Mouse (Mus musculus) ES-E14 (cell line): ENCODE measurements around the gene Asnsd1. TPM values are rescaled to one million over a fixed set of nuclear protein-coding genes. Genes with fewer than 3 reads are reported as not detected.
"Not testable (repeated sequence)": the region's sequence is repeated elsewhere in the genome, so short reads cannot be mapped to it uniquely, and the experiment has no call there.

Source experiments
- DNase-seq: peaks from one replicate; pipeline ENCODE4 v3.0.0-alpha.2; 2013; ENCODE audit warnings: low read depth, low spot score
- H3K27ac ChIP-seq: 2 replicates; pipeline ENCODE4 v1.5.1; 2012; ENCODE audit warnings: low read depth, mild to moderate bottlenecking, low read length, moderate library complexity, mixed read lengths; ENCODE audit not compliant: poor library complexity, insufficient read depth, severe bottlenecking
- H3K36me3 ChIP-seq: 2 replicates; pipeline ENCODE4 v1.6.1; 2012; ENCODE audit warnings: mild to moderate bottlenecking, low read length, moderate library complexity, mixed read lengths; ENCODE audit not compliant: control insufficient read depth, poor library complexity, insufficient read depth, severe bottlenecking
- H3K4me1 ChIP-seq, 2 experiments: fragments of 150-350 bp in 1 of 2; sonication (generic) in 1 of 2; 2 replicates each; pipeline ENCODE4 v1.6.1; 2012; ENCODE audit warnings: low read length in 2 of 2, mild to moderate bottlenecking in 1 of 2, mixed read lengths in 1 of 2; ENCODE audit not compliant: control insufficient read depth in 2 of 2, insufficient read depth in 2 of 2, poor library complexity in 1 of 2
- H3K4me3 ChIP-seq, 2 experiments: fragments of 150-350 bp in 1 of 2; sonication (generic) in 1 of 2; 2 replicates each; pipeline ENCODE4 v1.5.1; 2012; ENCODE audit warnings: low read length in 2 of 2, low read depth in 1 of 2, mild to moderate bottlenecking in 1 of 2, mixed read lengths in 1 of 2; ENCODE audit not compliant: insufficient read depth in 1 of 2, poor library complexity in 1 of 2, severe bottlenecking in 1 of 2
- H3K9ac ChIP-seq: 2 replicates; pipeline ENCODE4 v1.6.1; 2012; ENCODE audit warnings: low read depth, mild to moderate bottlenecking, low read length, mixed read lengths; ENCODE audit not compliant: poor library complexity, insufficient read depth, severe bottlenecking
- H3K9me3 ChIP-seq: fragments of 150-350 bp; sonication (generic); 2 replicates; pipeline ENCODE4 v1.6.1; 2012; ENCODE audit warnings: low read depth, mild to moderate bottlenecking, low read length; ENCODE audit not compliant: control insufficient read depth, insufficient read depth
- CHD2 ChIP-seq: IDR thresholded peaks from 2 replicates; pipeline ENCODE4 v1.6.1; 2014; ENCODE audit warnings: mild to moderate bottlenecking, low read depth, low read length, inconsistent platforms
- HCFC1 ChIP-seq: IDR thresholded peaks from 2 replicates; pipeline ENCODE4 v1.6.1; 2012; ENCODE audit warnings: low read length, inconsistent platforms, borderline replicate concordance; ENCODE audit not compliant: insufficient read depth
- MAFK ChIP-seq: IDR thresholded peaks from 2 replicates; pipeline ENCODE4 v1.6.1; 2014; ENCODE audit warnings: mild to moderate bottlenecking, low read depth, low read length, inconsistent platforms; ENCODE audit not compliant: insufficient read depth
- ZC3H11A ChIP-seq: IDR thresholded peaks from 2 replicates; pipeline ENCODE4 v1.6.1; 2012; ENCODE audit warnings: low read depth, mild to moderate bottlenecking, inconsistent platforms, low read length, borderline replicate concordance
- ZNF384 ChIP-seq: IDR thresholded peaks from 2 replicates; pipeline ENCODE4 v1.6.1; 2012; ENCODE audit warnings: low read depth, low read length, inconsistent platforms
- in situ Hi-C, 2 experiments: fragments of 600-800 bp; cut with MboI; formaldehyde crosslinking; loops; one replicate each; pipeline ENCODE4 v1.15.1; 2025; ENCODE audit warnings: low sequenced_read_pairs in 2 of 2, inconsistent platforms in 1 of 2; ENCODE audit not compliant: unreplicated experiment in 2 of 2
- total RNA-seq: library from RNA; depleted of rRNA; stranded (reverse); fragments of 300-350 nt; gene quantifications from 2 replicates; pipeline ENCODE4 v1.2.3, GENCODE M21; 2012; rRNA removed

Gene Asnsd1
- 36.3 and 48.9 TPM in 2 replicates for total RNA-seq

DNA sequence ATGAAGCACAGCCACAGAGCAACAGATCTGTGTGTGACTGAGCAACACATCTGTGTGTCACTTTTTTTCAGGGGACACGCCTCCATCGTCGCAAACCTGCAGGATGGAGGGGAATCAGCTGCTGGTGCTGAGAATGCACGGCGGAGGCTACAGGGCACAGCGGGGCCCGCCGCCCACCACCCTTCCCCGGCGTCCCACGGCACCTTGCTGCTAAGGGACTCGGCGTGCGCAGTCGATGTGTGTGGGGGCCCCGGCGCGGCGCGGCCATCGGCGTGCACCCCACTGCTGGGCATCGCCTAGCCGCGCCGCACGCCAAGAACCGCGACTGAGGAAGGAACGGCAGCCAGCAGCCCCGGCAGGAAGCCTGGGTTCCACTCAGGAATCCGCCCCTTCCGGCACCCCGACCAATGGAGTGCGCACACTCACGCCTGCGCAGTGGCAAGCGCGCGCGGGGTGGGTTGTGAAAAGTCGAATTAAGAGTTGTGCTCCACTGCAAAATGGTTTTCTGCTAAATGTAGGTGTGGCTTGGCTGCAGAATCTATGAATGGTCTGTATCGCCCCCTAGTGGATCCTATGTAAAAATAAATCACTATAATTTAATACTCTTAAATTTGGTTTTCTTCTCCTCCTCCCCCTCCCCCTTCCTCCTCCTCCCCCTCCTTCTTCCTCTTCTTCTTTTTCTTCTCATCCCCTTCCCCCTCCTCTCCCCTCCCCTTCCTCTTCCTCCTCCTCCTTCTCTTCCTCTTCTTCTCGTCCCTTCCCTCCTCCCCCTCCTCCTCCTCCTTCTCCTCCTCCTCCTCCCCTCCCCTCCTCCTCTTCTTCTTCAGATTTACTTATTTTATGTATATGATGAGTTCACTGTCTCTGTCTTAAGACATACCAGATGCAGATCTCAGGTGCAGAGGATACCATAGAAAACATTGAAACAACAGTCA is at the start of gene Asnsd1, which contains the start of the genes Asdurf and Gm28551:
Gene Asnsd1 (minus strand): TSS at position 426 of the 935 bp plus-strand sequence.
Gene Asdurf (minus strand): TSS at position 293 of the 935 bp plus-strand sequence.
Gene Gm28551 (minus strand): TSS at position 341 of the 935 bp plus-strand sequence.
- H3K4me1 ChIP-seq: no peaks in the 10 kb centered on the region
- peak; percentile 85 for DNase-seq
- in situ Hi-C loops: no loop called here
- H3K4me3 ChIP-seq: peak within 1 kb of the TSS; percentile 86 to 92
- no peaks in the 10 kb centered on the region for H3K9me3 ChIP-seq
- peak within 1 kb of the TSS; percentile 93 for H3K9ac ChIP-seq
- TF ChIP-seq CHD2: no peak
- TF ChIP-seq ZNF384: no peak
- 0 out of 2 replicates have a peak, but pooled peaks have one; percentile 67 for TF ChIP-seq HCFC1
- TF ChIP-seq ZC3H11A: peak; percentile 31; the same call in 1 of the 2 replicates
- peak within 1 kb of the TSS; percentile 48; the same call in 1 of the 2 replicates for H3K27ac ChIP-seq
- peaks cover 6% of the 10 kb centered on the region for H3K36me3 ChIP-seq

DNA sequence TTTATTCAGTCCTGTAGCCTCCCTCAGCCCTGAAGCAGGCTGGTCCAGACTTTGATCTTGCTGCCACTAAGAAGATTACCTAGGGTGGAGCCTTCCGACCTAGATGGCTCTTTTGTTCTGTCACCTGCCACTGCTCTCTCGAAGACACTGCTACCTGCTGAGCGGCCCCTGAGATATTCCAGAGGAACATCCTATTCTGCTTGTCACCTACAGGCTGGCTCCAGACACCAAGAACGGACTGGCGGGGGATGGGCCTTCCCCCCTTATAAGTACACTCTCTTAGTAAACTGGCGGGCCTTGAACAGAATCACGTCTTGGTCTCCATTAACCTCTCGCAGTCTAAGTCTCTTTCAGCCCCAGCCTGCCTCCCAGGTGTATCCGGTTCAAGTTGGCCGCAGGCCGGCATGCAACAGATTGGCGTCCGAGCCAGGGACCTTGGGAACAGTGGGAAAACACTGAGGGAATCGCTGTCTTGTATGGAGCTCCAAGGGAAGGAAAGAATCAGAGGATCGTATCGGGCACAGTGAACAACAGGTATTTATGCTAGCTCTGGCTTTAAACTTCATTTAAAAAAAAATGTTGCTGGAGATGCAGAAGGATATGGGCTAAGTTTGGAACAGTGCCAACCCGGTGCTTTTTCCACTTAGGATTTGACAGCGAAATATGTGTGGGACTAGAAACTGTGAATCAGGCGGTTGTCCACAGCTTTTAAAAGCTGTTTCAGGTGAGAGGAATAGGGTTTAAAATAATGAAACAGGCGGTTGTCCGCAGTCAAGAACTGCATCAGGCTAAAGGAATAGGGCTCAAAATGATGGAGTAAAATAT is 41.6 kb upstream of the Asnsd1 start:
- DNase-seq: peak; percentile 42
- H3K27ac ChIP-seq, H3K4me3 ChIP-seq, H3K9me3 ChIP-seq, H3K9ac ChIP-seq, H3K4me1 ChIP-seq, H3K36me3 ChIP-seq, in situ Hi-C loops: not testable (repeated sequence)

DNA sequence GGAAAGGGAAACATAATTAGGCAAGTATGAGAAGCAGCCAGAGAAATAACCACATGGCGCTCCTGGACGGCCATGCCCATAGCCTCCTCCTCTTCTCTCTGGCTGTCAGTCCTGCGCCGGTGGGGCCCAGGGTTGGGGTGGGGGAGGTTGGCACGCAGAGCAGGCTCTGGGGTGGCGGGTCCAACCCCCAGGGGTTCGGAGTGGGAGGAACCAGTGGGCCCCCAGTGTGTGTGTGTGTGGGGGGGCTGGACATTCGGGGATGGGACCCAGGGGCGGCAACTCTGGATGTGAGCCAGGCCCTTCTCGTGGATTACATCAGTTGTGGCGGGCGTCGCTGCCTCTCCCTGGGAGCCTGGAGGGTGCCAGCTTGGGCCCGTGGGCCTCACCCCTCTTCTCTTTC is 36.2 kb upstream of the Asnsd1 start:
- Histone ChIP-seq H3K4me3 (no peak overlapping the region), H3K9ac (no peak overlapping the region), H3K4me1 (no peaks in the 10 kb centered on the region), H3K27ac (no peak overlapping the region; the same call in 1 of the 2 replicates), H3K36me3 (no peaks in the 10 kb centered on the region), H3K9me3 (peaks cover 3% of the 10 kb centered on the region; the same call in 1 of the 2 replicates)
- TF ChIP-seq ZC3H11A (no peak), CHD2 (no peak), HCFC1 (no peak), ZNF384 (no peak), MAFK (no peak)
- in situ Hi-C loops: no loop called here
- no peak for DNase-seq

DNA sequence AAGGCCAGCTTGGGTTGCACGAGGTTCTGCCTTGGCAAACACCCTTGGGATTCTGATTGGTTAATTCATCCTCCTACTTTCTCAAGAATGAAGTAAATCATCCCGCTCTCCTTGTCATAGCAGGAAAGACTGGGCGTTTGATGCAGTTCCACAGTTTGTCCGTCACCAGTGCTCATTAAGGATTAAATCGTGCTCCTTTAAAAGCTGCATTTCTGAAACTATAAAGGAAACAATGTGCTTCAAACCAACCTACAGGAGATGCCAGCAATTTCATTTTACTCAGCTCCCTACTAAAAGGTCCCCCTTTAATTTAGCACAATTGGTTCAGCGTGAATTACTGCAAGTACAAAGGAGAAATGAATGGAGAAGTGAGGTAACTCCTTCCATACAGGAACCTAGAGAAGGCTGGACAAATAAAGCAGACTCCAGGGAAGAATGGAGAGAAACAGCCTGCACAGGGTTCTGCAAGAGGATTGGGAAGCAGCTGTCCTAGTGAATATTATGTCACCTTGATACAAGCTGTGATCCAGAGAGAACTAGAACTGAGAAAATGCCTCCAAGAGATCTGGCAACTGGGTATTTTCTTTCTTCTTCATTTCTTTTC is 31.6 kb upstream of the Asnsd1 start:
- no peak for DNase-seq
- Histone ChIP-seq H3K9ac (no peak overlapping the region), H3K36me3 (no peaks in the 10 kb centered on the region), H3K27ac (no peak overlapping the region), H3K9me3 (no peaks in the 10 kb centered on the region), H3K4me3 (no peak overlapping the region), H3K4me1 (no peaks in the 10 kb centered on the region)
- in situ Hi-C loops: no loop called here
- no peak for TF ChIP-seq HCFC1
